Mouse (Mus musculus): ENCODE results near the gene Csnk1e.

DNA sequence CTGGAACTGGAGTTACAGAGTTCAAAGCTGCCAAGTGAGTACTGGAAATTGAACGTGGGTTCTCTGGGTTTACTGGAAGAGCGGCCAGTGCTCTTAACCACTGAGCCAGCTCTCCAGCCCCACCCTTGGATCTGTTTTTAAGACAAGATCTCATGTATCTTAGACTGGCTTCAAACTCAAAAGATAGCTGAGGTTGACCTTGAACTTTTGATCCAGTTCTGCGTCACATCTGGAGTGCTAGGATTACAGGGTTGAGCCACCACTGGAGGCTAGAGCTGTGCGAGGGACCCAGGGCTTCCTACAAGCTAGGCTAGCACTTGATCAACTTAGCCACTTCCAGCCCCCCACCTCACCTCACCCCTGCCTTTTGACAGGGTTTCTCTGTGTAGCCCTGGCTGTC is 1.5 kb downstream of the Csnk1e start:
- no peak for TF ChIP-seq POLR2A (IDR thresholded peaks at IDR 0.05; ENCODE audit: insufficient read depth, low read length)
- TF ChIP-seq CTCF (IDR thresholded peaks at IDR 0.05; ENCODE audit: low read depth, low read length), result no peak
- TF ChIP-seq EP300 (IDR thresholded peaks at IDR 0.05; ENCODE audit: insufficient read depth, low read depth, low read length), result no peak
